Mouse (Mus musculus) lung, postnatal 0 days (tissue): ENCODE data around the gene Gm20388.

ENCODE experiments used
- CTCF ChIP-seq: IDR thresholded peaks from 2 replicates; pipeline ENCODE4 v1.5.1; 2016; ENCODE audit warnings: antibody characterized with exemption, mild to moderate bottlenecking
- EP300 ChIP-seq: IDR thresholded peaks from 2 replicates; pipeline ENCODE4 v1.6.1; 2016; ENCODE audit warnings: antibody characterized with exemption, mild to moderate bottlenecking, control low read depth

- TF ChIP-seq EP300 (no peak), CTCF (no peak)
Measured at GRCm38 (mm10) chr8:121023003-121023402, 1112.4 kb downstream of the Gm20388 start.
